Mouse (Mus musculus) myocyte (in vitro differentiated cells): Measurements from ENCODE around the gene Msrb3.

Source experiments
- E2F4 ChIP-seq: IDR thresholded peaks from one replicate; pipeline ENCODE4 v1.6.1; 2011; ENCODE audit warnings: mild to moderate bottlenecking, control low read depth, moderate library complexity; ENCODE audit not compliant: insufficient read depth
- MAX ChIP-seq: IDR thresholded peaks from one replicate; pipeline ENCODE4 v1.6.1; 2011; ENCODE audit warnings: low read depth, mild to moderate bottlenecking, control low read depth
- MYOD1 ChIP-seq, 3 experiments: IDR thresholded peaks; one replicate each; pipeline ENCODE4 v1.6.1; 2011; ENCODE audit warnings: control low read depth in 2 of 3, low read depth in 2 of 3, mild to moderate bottlenecking in 2 of 3, moderate library complexity in 1 of 3; ENCODE audit not compliant: insufficient read length in 2 of 3, control insufficient read depth in 1 of 3
- POLR2A ChIP-seq: IDR thresholded peaks from one replicate; pipeline ENCODE4 v1.6.1; 2011; ENCODE audit warnings: low read depth, mild to moderate bottlenecking, control low read depth, moderate library complexity; ENCODE audit not compliant: insufficient read length
- POLR2AphosphoS2 ChIP-seq: IDR thresholded peaks from one replicate; pipeline ENCODE4 v1.6.1; 2011; ENCODE audit warnings: low read depth, control low read depth; ENCODE audit not compliant: insufficient read length
- TCF12 ChIP-seq: IDR thresholded peaks from one replicate; pipeline ENCODE4 v1.6.1; 2011; ENCODE audit warnings: mild to moderate bottlenecking, control low read depth; ENCODE audit not compliant: poor library complexity, insufficient read depth, severe bottlenecking
- USF1 ChIP-seq: IDR thresholded peaks from one replicate; pipeline ENCODE4 v1.6.1; 2011; ENCODE audit warnings: low read depth, mild to moderate bottlenecking, control low read depth, moderate library complexity

GRCm38 (mm10) chr10:120898785-120899762 is at the start of gene Msrb3:
- TF ChIP-seq POLR2A (peak; percentile 79), MYOD1 (IDR thresholded peaks at IDR 0.05; ENCODE audit: control insufficient read depth in 1 of 3, insufficient read length in 2 of 3, low read depth in 2 of 3) (no peak), USF1 (no peak), POLR2AphosphoS2 (peak; percentile 86), MAX (no peak), E2F4 (peak; percentile 69), TCF12 (no peak)
